Mouse (Mus musculus): ENCODE data around the gene C9orf72. TPM values are rescaled to one million over a fixed set of nuclear protein-coding genes. Genes with fewer than 3 reads are reported as not detected.
A peak's percentile ranks its signal among the peaks of the same experiment; 100 is the strongest.
"Not testable (repeated sequence)": the region's sequence is repeated elsewhere in the genome, so short reads cannot be mapped to it uniquely, and the experiment has no call there.

The C9orf72 gene
- 11.2 and 11.8 TPM in 2 replicates for polyA plus RNA-seq (2015; fragmentation: Nextera tagmentation; extraction: Ambion mirVana)

- peak; percentile 98 for ATAC-seq (ENCODE audit: borderline replicate concordance, extremely low read depth, low FRiP score, low TSS enrichment)
- Histone ChIP-seq H3K4me1 (no peaks in the 10 kb centered on the region), H3K27ac (peak within 1 kb of the TSS; percentile 75), H3K4me2 (peak within 1 kb of the TSS; percentile 77), H3K36me3 (no peaks in the 10 kb centered on the region), H3K9me3 (no peaks in the 10 kb centered on the region), H3K9ac (peak within 1 kb of the TSS; percentile 62), H3K4me3 (peak within 1 kb of the TSS; percentile 66), H3K27me3 (no peaks in the 10 kb centered on the region)
- under 1% methylated on average over 51 of the region's 51 CpGs for WGBS
Measured at GRCm38 (mm10) chr4:35225734-35226495, at the start of gene C9orf72. Gene C9orf72 (minus strand): TSS chr4:35226175.

GRCm38 (mm10) chr4:35259006-35259405 is 33.0 kb upstream of the C9orf72 start:
- 69% methylated on average over 9 of the region's 9 CpGs for WGBS
- H3K27me3 ChIP-seq: no peaks in the 10 kb centered on the region
- ATAC-seq (ENCODE audit: borderline replicate concordance, extremely low read depth, low FRiP score, low TSS enrichment): no peak

GRCm38 (mm10) chr4:35244023-35244422 is 18.0 kb upstream of the C9orf72 start:
- no peak overlapping the region for H3K9ac ChIP-seq
- no peak overlapping the region for H3K27ac ChIP-seq
- H3K4me3 ChIP-seq: no peak overlapping the region
- WGBS: 65% methylated on average over 1 of the region's 1 CpGs
- H3K4me2 ChIP-seq: no peak overlapping the region
- no peaks in the 10 kb centered on the region for H3K9me3 ChIP-seq
- no peaks in the 10 kb centered on the region for H3K36me3 ChIP-seq
- no peaks in the 10 kb centered on the region for H3K4me1 ChIP-seq
- no peaks in the 10 kb centered on the region for H3K27me3 ChIP-seq
- ATAC-seq (ENCODE audit: borderline replicate concordance, extremely low read depth, low FRiP score, low TSS enrichment): no peak

More at GRCm38 (mm10) chr4:35259006-35259405, 33.0 kb upstream of the C9orf72 start:
- no peaks in the 10 kb centered on the region for H3K36me3 ChIP-seq
- no peak overlapping the region for H3K9ac ChIP-seq
- no peaks in the 10 kb centered on the region for H3K4me1 ChIP-seq
- H3K27ac ChIP-seq: no peak overlapping the region
- H3K4me3 ChIP-seq: no peak overlapping the region
- no peaks in the 10 kb centered on the region for H3K9me3 ChIP-seq
- no peak overlapping the region for H3K4me2 ChIP-seq

- no peak for ATAC-seq (ENCODE audit: borderline replicate concordance, extremely low read depth, low FRiP score, low TSS enrichment)
- Histone ChIP-seq H3K27ac (no peak overlapping the region), H3K9ac (no peak overlapping the region), H3K27me3 (no peaks in the 10 kb centered on the region), H3K4me2 (no peak overlapping the region), H3K36me3 (no peaks in the 10 kb centered on the region), H3K4me1 (no peaks in the 10 kb centered on the region), H3K9me3 (no peaks in the 10 kb centered on the region), H3K4me3 (no peak overlapping the region)
- 73% methylated on average over 2 of the region's 2 CpGs for WGBS
Measured at GRCm38 (mm10) chr4:35241735-35242134, 15.8 kb upstream of the C9orf72 start.

GRCm38 (mm10) chr4:35238696-35239095 is 12.7 kb upstream of the C9orf72 start:
- no peaks in the 10 kb centered on the region for H3K9me3 ChIP-seq
- no peaks in the 10 kb centered on the region for H3K27me3 ChIP-seq
- 75% methylated on average over 4 of the region's 4 CpGs for whole genome bisulfite sequencing
- no peaks in the 10 kb centered on the region for H3K36me3 ChIP-seq
- H3K4me1 ChIP-seq: no peaks in the 10 kb centered on the region
- no peak for ATAC-seq (ENCODE audit: borderline replicate concordance, extremely low read depth, low FRiP score, low TSS enrichment)
- no peak overlapping the region for H3K9ac ChIP-seq
- H3K4me2 ChIP-seq: no peak overlapping the region
- no peak overlapping the region for H3K4me3 ChIP-seq
- H3K27ac ChIP-seq: no peak overlapping the region

- H3K27me3 ChIP-seq; H3K4me2 ChIP-seq; H3K9ac ChIP-seq; H3K4me1 ChIP-seq; H3K36me3 ChIP-seq; H3K9me3 ChIP-seq; H3K4me3 ChIP-seq; H3K27ac ChIP-seq; ATAC-seq (ENCODE audit: borderline replicate concordance, extremely low read depth, low FRiP score, low TSS enrichment): not testable (repeated sequence)
- 81% methylated on average over 3 of the region's 3 CpGs for WGBS
Measured at GRCm38 (mm10) chr4:35238240-35238639, 12.3 kb upstream of the C9orf72 start.

- Histone ChIP-seq H3K36me3 (no peaks in the 10 kb centered on the region), H3K4me2 (no peak overlapping the region), H3K4me1 (no peaks in the 10 kb centered on the region), H3K27me3 (no peaks in the 10 kb centered on the region), H3K9me3 (no peaks in the 10 kb centered on the region), H3K9ac (no peak overlapping the region), H3K4me3 (no peak overlapping the region), H3K27ac (no peak overlapping the region)
- no peak for ATAC-seq (ENCODE audit: borderline replicate concordance, extremely low read depth, low FRiP score, low TSS enrichment)
- WGBS: 93% methylated on average over 2 of the region's 2 CpGs
Measured at GRCm38 (mm10) chr4:35236313-35236712, 10.3 kb upstream of the C9orf72 start.

- WGBS: 70% methylated on average over 4 of the region's 4 CpGs
- Histone ChIP-seq H3K4me2 (no peak overlapping the region), H3K9ac (no peak overlapping the region), H3K9me3 (no peaks in the 10 kb centered on the region), H3K36me3 (no peaks in the 10 kb centered on the region), H3K27me3 (no peaks in the 10 kb centered on the region), H3K4me3 (no peak overlapping the region), H3K4me1 (no peaks in the 10 kb centered on the region), H3K27ac (no peak overlapping the region)
- ATAC-seq (ENCODE audit: borderline replicate concordance, extremely low read depth, low FRiP score, low TSS enrichment): no peak
Measured at GRCm38 (mm10) chr4:35228260-35228659, 2.3 kb upstream of the C9orf72 start.

GRCm38 (mm10) chr4:35226496-35226992 is 569 bp upstream of the C9orf72 start:
- WGBS: 11% methylated on average over 9 of the region's 9 CpGs
- Histone ChIP-seq H3K9ac (peak overlapping the region; percentile 62), H3K27me3 (no peaks in the 10 kb centered on the region), H3K4me1 (no peaks in the 10 kb centered on the region), H3K9me3 (no peaks in the 10 kb centered on the region), H3K4me3 (peak overlapping the region; percentile 66), H3K36me3 (no peaks in the 10 kb centered on the region), H3K27ac (peak overlapping the region; percentile 75), H3K4me2 (peak overlapping the region; percentile 77)
- peak; percentile 21; the same call in 1 of the 2 replicates for ATAC-seq (ENCODE audit: borderline replicate concordance, extremely low read depth, low FRiP score, low TSS enrichment)

GRCm38 (mm10) chr4:35225141-35225733 is 738 bp downstream of the C9orf72 start:
- Histone ChIP-seq H3K4me3 (peak overlapping the region; percentile 66), H3K27me3 (no peaks in the 10 kb centered on the region), H3K4me1 (no peaks in the 10 kb centered on the region), H3K9me3 (no peaks in the 10 kb centered on the region), H3K9ac (peak overlapping the region; percentile 62), H3K4me2 (peak overlapping the region; percentile 77), H3K36me3 (no peaks in the 10 kb centered on the region), H3K27ac (no peak overlapping the region)
- under 1% methylated on average over 38 of the region's 40 CpGs for WGBS
- peak; percentile 55 for ATAC-seq (ENCODE audit: borderline replicate concordance, extremely low read depth, low FRiP score, low TSS enrichment)

GRCm38 (mm10) chr4:35224101-35224500 is 1.9 kb downstream of the C9orf72 start:
- Histone ChIP-seq H3K36me3 (no peaks in the 10 kb centered on the region), H3K27ac (no peak overlapping the region), H3K4me2 (peak overlapping the region; percentile 77; the same call in 1 of the 2 replicates), H3K27me3 (no peaks in the 10 kb centered on the region), H3K4me1 (no peaks in the 10 kb centered on the region), H3K4me3 (no peak overlapping the region), H3K9me3 (no peaks in the 10 kb centered on the region), H3K9ac (no peak overlapping the region)
- no peak for ATAC-seq (ENCODE audit: borderline replicate concordance, extremely low read depth, low FRiP score, low TSS enrichment)
- WGBS: 83% methylated on average over 4 of the region's 4 CpGs

- H3K27ac ChIP-seq: no peak overlapping the region
- no peaks in the 10 kb centered on the region for H3K36me3 ChIP-seq
- no peak overlapping the region for H3K4me2 ChIP-seq
- H3K4me1 ChIP-seq: no peaks in the 10 kb centered on the region
- no peak overlapping the region for H3K9ac ChIP-seq
- no peaks in the 10 kb centered on the region for H3K27me3 ChIP-seq
- H3K9me3 ChIP-seq: no peaks in the 10 kb centered on the region
- H3K4me3 ChIP-seq: no peak overlapping the region
- 77% methylated on average over 5 of the region's 5 CpGs for WGBS
- ATAC-seq (ENCODE audit: borderline replicate concordance, extremely low read depth, low FRiP score, low TSS enrichment): no peak
Measured at GRCm38 (mm10) chr4:35223376-35223988, 2.5 kb downstream of the C9orf72 start.

Data from lung, embryonic 15.5 days (tissue).